Mouse (Mus musculus): ENCODE measurements around the gene Prrc2a.

- TF ChIP-seq CTCF (IDR thresholded peaks at IDR 0.05; ENCODE audit: extremely low read depth, insufficient read length, insufficient replicate concordance, low read depth, low read length) (no peak), POLR2A (IDR thresholded peaks at IDR 0.05; ENCODE audit: low read depth, low read length) (no peak)
Measured at GRCm38 (mm10) chr17:35106522-35106921, 58.2 kb downstream of the Prrc2a start.
